Mouse (Mus musculus) left cerebral cortex, adult 9 months (tissue): ENCODE measurements around the gene Pikfyve.
A peak's percentile ranks its signal among the peaks of the same experiment; 100 is the strongest.
"Not testable (repeated sequence)": the region's sequence is repeated elsewhere in the genome, so short reads cannot be mapped to it uniquely, and the experiment has no call there.

Source experiments
- DNase-seq, 2 experiments: peaks; one replicate each; pipeline ENCODE4 v3.0.0; 2022; ENCODE audit warnings: low spot score in 2 of 2

The Pikfyve gene

DNA sequence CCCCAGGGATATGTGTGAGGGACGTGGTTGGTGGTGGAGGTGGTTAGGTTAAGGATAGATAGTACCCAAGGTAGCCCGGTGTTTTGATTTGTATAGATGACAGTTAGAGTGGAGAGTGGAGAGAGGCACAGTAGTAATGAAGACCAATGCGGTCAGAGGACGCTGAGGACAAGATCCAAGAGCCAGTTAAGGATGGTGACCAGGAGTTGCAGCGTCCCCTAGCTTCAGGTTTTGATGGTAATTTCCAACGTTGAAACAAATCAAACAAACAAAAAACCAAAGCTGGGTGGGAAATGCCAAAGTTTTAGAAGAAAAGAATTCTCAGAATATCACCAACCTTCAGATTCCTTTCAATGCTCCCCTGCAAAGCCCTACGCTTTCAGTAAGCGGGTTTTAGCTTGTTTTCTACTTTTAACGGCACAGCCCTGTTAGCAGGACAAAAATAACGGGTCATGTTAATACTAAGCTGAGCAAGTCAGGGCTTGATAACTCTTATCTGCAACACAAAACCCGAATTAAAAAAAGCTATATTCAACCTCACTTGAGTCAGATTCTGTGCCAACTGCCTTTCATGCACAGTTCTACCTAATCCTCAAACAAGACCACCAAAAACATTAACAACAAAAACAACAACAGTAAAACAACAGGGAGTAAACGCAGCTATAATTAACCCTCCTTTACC lies 818 bp upstream of the Pikfyve start:
- DNase-seq: no peak

DNA sequence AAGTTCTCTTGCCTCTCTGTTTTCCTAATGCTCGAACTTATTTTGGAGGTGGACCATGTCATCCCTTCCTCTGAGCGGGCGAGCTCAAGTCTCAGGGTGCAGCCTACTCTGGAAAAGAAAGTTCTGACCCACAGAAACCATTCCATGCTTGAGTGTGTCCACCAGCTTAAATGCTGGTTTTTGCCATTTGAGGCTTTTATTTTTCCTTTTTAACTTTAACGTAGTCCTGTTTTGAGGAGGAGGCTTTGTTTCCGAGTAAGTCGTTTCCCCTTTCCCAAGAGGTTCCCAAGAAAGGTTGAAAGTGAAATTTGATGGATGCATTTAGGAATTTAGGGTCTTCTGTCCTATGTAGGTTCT lies 569 bp downstream of the Pikfyve start:
- DNase-seq: no peak

DNA sequence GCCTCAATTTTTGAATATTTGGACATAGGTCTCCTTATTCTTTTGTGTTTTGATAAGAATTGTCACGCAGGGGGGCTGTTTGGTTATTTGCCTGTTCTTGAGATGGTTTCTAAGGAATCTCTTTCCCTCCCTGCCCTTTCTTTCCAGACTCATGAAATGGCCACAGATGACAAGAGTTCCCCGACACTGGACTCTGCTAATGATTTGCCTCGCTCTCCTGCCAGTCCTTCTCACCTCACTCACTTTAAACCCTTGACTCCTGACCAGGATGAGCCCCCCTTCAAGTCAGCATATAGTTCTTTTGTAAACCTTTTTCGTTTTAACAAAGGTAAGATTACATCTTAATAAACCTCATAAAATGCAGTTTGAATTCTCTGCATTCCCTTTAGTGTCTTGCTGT lies 3.7 kb downstream of the Pikfyve start:
- DNase-seq: no peak

DNA sequence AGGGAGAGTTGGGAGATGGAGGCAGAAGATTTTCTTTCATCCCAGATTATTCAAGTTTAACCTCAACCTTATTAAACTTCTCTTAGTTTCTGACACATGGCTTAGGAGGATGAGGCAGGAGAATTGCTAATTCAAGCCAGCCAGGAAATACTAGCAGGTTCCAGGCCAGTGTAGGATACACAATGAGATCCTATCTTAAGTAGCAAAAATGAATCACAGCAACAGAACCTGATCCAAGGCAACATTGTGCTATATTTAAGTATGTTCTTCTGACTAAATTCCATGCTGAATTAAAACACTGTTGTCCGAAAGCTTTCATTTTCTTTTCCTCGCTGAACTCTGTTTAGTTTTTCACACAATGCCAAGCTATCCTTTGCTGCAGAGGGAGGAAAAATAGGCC lies 6.7 kb downstream of the Pikfyve start:
- DNase-seq: no peak

DNA sequence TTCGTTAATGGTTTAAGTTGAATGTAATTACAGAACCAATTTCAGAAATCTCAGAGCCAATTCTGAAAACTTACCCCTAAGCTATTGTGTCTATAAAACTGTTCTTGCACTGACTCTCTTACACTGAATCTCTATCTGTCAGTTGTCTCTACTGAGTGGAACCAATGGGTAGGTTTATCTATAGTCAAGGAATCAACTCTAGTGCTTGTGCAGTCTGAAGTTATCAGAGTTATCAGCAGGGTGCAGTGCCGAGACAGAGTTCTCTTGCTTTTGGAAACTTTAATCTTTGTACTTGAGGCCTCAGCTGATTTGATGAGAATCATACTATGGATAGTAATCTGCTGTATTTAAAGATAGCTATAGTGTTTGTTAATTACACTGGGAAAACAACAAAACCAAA lies 11.9 kb downstream of the Pikfyve start:
- no peak for DNase-seq

DNA sequence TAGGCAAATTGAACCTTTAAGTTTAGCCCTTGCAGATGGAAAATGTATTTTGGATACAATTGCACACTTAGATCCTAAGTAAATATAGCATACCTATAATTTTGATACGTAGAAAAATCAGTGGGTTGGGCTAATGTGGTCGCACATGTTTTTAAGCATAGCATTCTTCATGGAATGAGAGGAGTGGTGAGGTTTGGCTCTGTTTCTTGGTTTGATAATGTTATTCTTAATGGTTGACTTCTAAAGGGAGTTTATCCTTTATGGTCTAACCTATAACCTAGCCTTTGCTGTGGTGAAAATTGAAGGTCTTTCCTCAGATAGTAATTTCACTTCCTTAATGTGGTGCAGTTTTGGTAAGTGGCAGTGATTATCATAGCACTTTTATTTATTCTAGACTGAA lies 12.4 kb downstream of the Pikfyve start:
- DNase-seq: no peak

DNA sequence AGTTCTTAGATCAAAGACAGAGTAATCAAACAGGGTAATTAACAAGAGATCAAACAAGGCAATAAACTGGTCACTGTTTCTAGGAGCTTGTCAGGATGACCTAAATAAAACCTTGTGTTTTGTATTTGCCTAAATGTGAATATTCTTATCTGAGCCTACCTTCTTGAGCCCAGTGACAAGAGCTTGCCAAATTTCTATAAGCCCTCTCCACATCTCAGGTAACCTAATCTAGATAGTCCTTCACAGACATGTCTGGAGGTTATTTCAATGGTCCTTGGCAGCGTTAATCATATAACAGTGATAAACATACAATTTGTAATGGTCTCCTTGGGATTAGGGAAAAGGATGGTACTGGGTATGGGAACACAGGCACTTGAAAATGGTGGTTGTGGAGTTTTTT lies 17.8 kb downstream of the Pikfyve start:
- DNase-seq: no peak

DNA sequence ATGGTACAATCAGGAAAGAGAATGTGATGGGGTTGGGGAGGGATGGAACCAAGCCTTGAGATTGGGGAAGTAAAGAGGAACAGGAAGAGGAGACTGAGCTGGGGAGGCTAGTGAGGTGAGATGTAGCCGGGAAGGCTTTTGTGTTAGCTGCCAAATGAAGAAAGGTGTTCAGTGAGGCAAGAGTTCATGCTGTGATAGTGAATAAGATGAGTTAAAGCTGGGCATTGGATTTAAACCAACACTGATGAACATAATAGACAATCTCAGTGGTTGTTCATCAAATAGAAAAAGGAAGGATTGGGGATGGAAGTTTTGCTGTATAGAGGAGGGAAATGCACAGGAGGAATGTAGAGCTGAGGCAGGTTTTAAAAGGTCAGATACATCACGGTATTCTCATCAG lies 26.7 kb downstream of the Pikfyve start:
- DNase-seq: no peak

DNA sequence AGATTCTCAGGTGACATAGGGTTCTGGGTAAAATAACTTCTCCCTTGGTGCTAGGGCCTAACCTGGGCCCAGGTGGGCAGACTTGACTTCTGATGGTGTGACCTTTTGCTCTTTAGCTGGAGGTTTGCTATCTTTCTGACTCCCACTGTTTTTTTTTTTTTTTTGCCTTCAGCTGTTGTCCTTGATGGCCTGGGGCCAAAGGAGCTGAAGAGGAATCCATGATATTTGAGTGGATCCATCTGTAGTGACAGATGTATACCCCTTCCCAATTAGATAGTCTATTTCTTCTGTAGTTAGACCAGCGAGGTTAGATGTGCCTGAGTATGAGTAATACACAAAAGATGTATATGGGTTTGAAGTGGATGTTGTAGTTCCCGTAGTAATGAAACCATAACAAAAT lies 31.1 kb downstream of the Pikfyve start:
- DNase-seq: no peak

DNA sequence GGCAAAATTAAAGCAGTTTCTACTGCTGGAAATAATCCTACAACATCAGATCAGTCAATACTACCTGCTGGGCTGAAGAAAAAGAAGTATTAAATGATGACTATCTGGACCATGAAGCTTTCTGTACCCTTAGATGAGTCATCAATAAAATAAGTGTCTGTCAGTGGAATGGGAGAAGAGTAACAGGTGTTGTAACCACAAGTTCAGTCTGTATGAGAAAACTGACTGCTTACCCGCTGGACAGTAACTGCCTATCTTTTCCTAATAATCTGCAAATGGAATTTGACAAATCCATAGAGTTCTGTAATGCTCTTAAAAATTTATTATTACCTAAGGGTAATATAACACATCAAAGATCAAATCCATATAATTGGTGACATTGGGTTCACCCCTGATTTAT lies 31.5 kb downstream of the Pikfyve start:
- DNase-seq: no peak

DNA sequence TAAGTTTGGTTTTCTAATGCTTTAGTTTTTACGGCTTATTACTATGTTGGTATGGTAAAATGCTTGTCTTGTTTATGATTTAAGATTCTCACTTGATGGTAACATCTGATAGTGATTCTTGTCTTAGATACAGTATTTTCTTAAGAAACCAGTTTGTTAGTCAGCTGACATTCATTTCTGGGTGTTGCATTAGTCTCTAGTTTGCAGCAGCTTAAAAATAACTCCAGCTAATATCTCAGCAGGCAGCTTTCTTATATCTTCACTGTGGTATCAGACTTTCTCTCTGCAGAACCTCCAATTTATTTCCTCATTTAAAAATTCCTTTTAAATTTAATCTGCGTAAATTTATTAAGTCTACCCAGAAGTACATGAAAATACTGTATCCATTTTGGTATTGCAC lies 37.2 kb downstream of the Pikfyve start:
- DNase-seq: no peak

DNA sequence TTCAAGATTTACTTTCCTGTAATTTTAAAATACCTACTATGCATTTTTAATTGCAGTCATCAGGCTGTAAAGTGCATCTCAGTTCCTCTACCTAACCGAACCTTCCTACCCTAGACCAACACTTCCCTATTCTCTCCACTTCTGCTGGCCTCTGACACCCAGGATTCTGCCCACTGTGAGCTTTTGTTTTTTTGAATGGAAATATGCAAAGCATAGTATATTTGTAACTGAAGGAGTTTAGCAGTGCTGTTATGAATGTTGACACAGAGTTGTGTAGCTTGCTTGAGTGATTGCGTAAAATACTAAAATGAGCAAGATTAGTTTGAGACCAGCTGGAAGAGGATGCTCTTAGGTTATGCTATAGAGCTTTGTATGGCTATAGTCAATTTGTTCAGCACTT lies 41.2 kb downstream of the Pikfyve start:
- DNase-seq: no peak

DNA sequence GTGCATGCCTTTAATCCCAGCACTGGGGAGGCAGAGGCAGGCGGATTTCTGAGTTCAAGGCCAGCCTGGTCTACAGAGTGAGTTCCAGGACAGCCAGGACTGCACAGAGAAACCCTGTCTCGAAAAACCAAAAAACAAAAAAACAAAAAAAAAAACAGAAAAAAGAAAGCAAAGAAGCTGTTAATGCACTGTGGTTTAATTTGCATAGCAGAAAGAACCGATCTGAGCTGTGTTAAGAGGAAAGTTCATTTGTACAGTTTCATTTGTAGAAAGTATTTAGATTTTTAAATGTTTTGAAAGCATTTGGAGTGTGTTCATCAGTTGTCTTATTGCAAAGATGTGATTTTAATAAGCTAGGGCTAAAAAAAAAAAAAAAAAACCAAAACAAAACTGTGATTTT lies 43.3 kb downstream of the Pikfyve start:
- not testable (repeated sequence) for DNase-seq

DNA sequence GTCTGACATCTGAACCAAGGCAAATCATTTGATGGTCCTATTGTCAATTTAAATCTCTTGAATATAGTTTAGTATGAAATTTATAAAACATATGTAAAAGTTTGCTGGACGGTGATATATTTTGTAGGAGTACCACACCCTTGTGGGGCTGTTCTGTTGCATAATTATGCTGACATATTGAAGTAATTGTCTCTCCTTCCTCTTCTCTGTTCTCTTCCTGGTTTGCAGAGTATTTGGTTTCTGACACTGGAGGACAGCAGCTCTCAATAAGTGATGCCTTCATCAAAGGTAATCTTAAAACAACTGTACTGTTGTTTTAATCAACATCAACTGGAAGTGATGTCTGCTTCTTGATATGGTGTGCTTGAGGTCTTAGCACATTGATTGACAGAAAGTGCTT lies 44.1 kb downstream of the Pikfyve start:
- no peak for DNase-seq

DNA sequence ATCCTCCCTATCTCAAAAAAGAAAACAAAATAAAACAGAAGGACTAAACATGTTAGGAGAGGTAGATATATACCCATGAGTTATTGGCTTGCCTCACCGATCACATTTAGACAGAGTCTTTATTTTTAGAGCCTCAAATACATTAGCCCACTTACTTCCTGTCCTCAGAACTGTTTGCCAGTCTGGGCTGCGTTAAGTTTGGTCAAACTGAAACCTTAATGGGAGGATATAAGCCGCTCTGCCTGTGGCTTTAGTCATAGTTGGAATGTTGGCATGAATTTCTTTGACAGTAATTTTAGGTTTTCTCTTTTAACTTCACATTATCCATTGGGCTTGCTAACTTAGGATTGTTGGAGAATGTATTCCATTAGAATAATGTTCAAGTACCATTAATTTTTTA lies 51.2 kb downstream of the Pikfyve start:
- no peak for DNase-seq

DNA sequence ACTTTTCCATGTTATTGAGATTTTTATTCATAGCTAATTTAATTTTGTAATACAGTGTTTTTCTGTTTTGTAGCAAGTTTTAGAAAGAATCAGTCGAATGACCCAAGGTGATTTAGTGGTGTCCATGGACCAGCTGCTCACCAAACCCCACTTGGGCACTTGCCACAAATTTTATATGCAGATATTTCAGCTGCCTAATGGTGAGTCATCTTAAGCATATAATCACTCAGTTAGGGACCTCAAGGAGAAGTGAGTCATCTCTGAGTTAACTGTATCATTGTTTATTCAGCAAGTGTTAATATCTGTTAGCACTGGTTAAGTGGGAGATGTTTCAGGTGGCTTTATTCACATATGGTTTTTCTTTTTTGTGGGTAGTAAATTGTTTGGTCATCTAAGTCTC lies 59.2 kb downstream of the Pikfyve start:
- no peak for DNase-seq

DNA sequence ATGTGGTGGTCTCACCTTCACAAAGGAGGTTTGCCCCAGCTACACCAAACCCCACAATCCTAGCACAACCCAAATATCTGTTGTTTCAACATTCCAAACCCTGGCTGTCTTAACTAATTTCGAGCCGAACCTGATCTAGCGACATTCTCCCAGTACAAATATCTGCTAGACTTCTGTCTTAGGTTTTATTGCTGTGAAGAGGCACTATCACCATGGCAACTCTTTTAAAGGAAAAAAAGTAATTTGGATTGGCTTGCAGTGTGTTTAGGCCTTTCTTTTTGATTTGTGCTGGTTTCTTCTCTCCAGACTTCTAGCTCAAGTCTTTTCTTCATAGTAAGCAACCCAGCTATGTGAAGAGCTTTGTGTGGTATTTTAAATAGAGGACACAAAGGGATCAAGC lies 94.0 kb downstream of the Pikfyve start:
- no peak for DNase-seq

DNA sequence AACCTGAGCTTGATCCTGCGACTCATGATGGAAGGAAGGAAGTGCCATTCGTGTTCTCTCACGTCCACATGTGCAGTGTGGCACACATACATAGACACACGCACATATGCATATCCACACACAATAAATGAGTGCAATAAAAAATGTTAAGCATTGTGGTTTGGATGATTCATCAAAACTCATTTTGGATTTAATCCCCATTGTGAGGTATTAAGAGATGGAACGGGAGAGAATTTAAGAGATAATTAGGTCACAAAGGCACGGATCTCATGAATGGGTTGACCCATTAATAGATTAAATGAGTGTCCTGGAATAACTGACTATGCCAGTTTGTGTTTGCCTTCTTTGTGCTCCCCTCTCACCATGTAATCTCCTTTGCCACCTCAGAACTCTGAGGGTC lies 95.3 kb downstream of the Pikfyve start, which contains the start of gene Pth2r:
Gene Pth2r, plus strand, starts transcription at position 301 of the 400 bp plus-strand sequence.
- no peak for DNase-seq

DNA sequence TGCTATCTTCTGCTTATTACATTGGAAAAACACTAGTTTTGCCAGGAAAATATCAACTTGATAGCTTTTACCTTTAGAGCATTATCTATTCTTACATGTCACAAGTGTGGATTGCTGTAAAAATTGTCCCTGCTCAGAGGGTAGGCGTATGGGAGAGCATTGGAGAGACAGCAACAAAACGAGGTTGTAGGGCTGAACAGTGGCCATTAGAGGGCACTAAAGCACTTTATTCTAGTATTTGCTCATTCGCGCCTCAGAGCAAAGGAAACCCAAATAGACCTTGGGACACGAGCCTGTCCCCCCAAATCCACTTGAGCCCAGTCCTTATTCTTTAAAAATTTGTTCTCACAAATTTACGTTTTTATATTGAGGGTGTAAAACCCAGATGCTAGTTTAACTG lies 96.3 kb downstream of the Pikfyve start:
- DNase-seq: peak; percentile 16 to 77

DNA sequence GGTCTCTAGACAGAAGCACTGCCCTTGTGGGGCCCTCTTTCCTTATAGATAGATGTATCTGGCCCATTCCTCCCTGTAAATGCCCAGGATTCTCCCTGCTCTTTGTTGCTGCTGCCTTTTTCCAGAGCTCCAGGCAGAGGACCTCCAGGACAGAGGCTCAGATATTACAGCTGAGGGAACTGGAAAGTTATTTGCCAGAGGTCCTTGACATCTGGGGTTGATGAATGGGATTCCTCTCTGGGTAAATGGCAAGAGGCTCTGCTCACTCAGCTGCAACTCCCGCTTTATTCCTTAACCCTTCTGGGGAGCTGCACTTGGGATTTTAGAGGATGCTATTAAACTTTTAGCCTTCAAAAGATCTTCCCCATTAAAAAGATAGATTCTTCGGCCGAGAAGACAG lies 122.0 kb downstream of the Pikfyve start:
- DNase-seq: no peak

DNA sequence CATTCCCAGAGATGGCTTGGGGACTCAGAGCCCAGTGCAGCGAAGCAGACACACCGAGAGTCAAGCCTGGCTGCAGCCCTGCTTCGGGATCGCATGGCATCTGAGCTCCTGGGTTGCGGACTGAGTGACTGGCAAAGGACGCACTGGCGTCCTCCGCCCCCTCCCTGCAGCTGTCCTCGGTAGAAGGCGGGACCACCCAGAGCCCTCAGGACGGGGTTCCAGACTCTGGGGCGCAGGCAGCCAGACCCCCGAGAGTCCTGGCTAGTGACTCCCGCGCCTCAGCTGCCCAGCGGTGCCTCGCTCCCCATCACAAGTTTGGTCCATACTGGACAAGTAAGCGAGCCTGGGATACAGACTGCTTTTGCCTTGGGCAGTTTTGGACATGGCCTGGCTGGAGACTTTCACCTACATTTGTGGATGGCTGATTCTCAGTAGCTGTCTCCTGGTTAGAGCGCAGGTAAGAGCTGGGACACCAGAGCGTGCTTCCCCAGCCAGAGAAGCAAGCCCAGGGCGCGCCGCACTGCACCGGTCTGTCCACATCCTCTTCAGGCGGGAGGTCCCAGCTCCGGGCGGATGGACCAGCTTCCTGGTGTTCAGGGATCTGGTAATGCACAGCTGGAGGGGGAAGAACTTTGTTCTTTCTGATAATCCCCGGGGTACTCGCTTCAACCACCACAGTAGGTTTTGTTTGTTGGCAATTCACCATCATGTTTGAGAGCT lies 124.9 kb downstream of the Pikfyve start:
- DNase-seq: no peak

DNA sequence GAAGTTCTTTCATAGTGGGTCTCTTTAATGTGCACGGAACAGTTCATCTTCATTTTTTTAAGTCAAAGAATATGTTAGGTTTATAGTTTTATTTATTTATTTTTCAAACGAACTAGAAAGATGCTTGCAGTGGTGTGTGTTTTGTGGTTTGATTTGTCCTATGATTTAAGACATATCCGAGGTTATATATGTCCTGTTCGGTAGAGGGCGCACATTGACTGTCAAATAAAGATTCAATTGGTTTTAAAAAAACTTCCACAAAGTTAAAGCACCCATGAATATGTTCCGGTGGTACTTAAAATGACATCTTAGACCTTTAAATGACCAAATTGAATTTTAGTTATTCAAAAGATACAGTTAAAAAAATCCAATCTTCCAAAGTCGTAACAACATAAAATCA lies 125.6 kb downstream of the Pikfyve start:
- DNase-seq: peak; percentile 5 to 56

DNA sequence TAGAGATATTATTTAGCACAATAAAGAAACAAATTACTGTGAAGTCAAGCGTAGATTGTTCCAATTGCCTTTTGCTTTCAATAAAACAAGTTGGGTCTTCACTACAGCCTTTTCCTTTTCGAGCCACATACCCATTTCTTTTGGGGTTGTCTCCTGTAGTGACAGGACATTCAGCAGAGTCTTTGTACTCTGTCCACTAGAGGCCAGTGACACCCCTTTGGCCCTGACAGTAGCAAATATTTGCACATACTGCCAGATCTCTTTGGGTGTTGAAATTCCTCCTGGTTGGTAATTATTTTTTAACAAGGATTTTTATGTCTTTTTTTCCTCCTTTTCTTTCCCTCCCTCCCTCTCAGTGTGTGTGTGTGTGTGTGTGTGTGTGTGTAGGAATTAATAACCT lies 126.4 kb downstream of the Pikfyve start:
- no peak for DNase-seq
